Mouse (Mus musculus) cortical plate, adult 2 months (tissue): ENCODE results near the gene Map2k3.

Experiments used
- CTCF ChIP-seq: fragments of 200-500 bp; IDR thresholded peaks from 2 replicates; pipeline ENCODE4 v1.5.1; 2011; ENCODE audit warnings: mild to moderate bottlenecking, control low read depth, low read length; ENCODE audit not compliant: insufficient read depth; ENCODE audit errors: extremely low read depth
- POLR2A ChIP-seq: fragments of 200-500 bp; IDR thresholded peaks from 2 replicates; pipeline ENCODE4 v1.6.1; 2011; ENCODE audit warnings: mild to moderate bottlenecking, low read length, control low read depth; ENCODE audit not compliant: insufficient read depth; ENCODE audit errors: extremely low read depth

- TF ChIP-seq POLR2A (no peak), CTCF (no peak)
Measured at GRCm38 (mm10) chr11:60978658-60979057, 46.8 kb downstream of the Map2k3 start.
